Mouse (Mus musculus) liver, embryonic 11.5 days (tissue): ENCODE measurements around the gene Nol4l. TPM values are rescaled to one million over a fixed set of nuclear protein-coding genes. Genes with fewer than 3 reads are reported as not detected.

Source experiments
- ATAC-seq: fragments of 200-750 bp; cut with Nextera tagmentation; replicated peaks from 2 replicates; pipeline ENCODE4 v1.8.0; 2017; ENCODE audit warnings: moderate number of reproducible peaks, mild to moderate bottlenecking, moderate TSS enrichment, moderate library complexity; ENCODE audit not compliant: low FRiP score
- DNase-seq: peaks from one replicate; pipeline ENCODE4 v3.0.0-alpha.2; 2017; ENCODE audit warnings: low spot score
- H3K27ac ChIP-seq: fragments of 300-500 bp; sonication (generic); 2 replicates; pipeline ENCODE4 v1.5.1; 2014; ENCODE audit warnings: mild to moderate bottlenecking, low read depth, low read length, control low read depth
- H3K27me3 ChIP-seq: fragments of 300-500 bp; sonication (generic); replicated peaks from 2 replicates; pipeline ENCODE4 v1.6.1; 2014; ENCODE audit warnings: low read length, mixed read lengths; ENCODE audit not compliant: control insufficient read depth, insufficient read depth
- H3K36me3 ChIP-seq: fragments of 300-500 bp; sonication (generic); 2 replicates; pipeline ENCODE4 v1.6.1; 2014; ENCODE audit warnings: mild to moderate bottlenecking, low read length, moderate library complexity, mixed read lengths; ENCODE audit not compliant: control insufficient read depth, insufficient read depth
- H3K4me1 ChIP-seq: fragments of 300-500 bp; sonication (generic); replicated peaks from 2 replicates; pipeline ENCODE4 v1.6.1; 2014; ENCODE audit warnings: low read length, mixed read lengths; ENCODE audit not compliant: control insufficient read depth, insufficient read depth
- H3K4me2 ChIP-seq: fragments of 300-500 bp; sonication (generic); 2 replicates; pipeline ENCODE4 v1.6.1; 2014; ENCODE audit warnings: mild to moderate bottlenecking, control low read depth, moderate library complexity
- H3K4me3 ChIP-seq: fragments of 300-500 bp; sonication (generic); 2 replicates; pipeline ENCODE4 v1.5.1; 2014; ENCODE audit warnings: low read depth, low read length, control low read depth
- H3K9ac ChIP-seq: fragments of 300-500 bp; sonication (generic); 2 replicates; pipeline ENCODE4 v1.6.1; 2014; ENCODE audit warnings: low read depth, low read length, control low read depth
- H3K9me3 ChIP-seq: fragments of 300-500 bp; sonication (generic); 2 replicates; pipeline ENCODE4 v1.6.1; 2016; ENCODE audit warnings: low read length, inconsistent platforms, mixed read lengths; ENCODE audit not compliant: control insufficient read depth
- WGBS: fragments of 180-500 bp; shearing (Covaris S2); extraction: QIAGEN DNeasy Blood & Tissue Kit; methylation state at CpG from one replicate; pipeline ENCODE4 v1.1.7; 2014; 5-methylcytosine and 5-hydroxymethylcytosine counted together
- polyA plus RNA-seq: library from polyadenylated mRNA; unstranded; fragments of >200 nt; fragmentation: Nextera tagmentation; extraction: Ambion mirVana; gene quantifications from 2 replicates; pipeline ENCODE4 v1.2.1, GENCODE M21; 2014

Gene Nol4l
- polyA plus RNA-seq, 1 experiment from 2014 or later, result 15.8 TPM

- H3K4me1 ChIP-seq, result peaks cover 60% of the 10 kb centered on the region
- no peaks in the 10 kb centered on the region for H3K27me3 ChIP-seq
- ATAC-seq (no peak), DNase-seq (no peak)
- no peak overlapping the region for H3K27ac ChIP-seq
- no peaks in the 10 kb centered on the region for H3K9me3 ChIP-seq
- no peaks in the 10 kb centered on the region for H3K36me3 ChIP-seq
- no peak overlapping the region for H3K9ac ChIP-seq
- H3K4me2 ChIP-seq, result peak overlapping the region; percentile 41; the same call in 1 of the 2 replicates
- no peak overlapping the region for H3K4me3 ChIP-seq
- 60% methylated on average over 14 of the region's 14 CpGs for WGBS
Observed at GRCm38 (mm10) chr2:153548221-153548923, 18.6 kb upstream of the Nol4l start.

- Histone ChIP-seq H3K9ac (peak overlapping the region; percentile 57; the same call in 1 of the 2 replicates), H3K4me1 (peaks cover 68% of the 10 kb centered on the region), H3K27ac (peak overlapping the region; percentile 46; the same call in 1 of the 2 replicates), H3K27me3 (no peaks in the 10 kb centered on the region), H3K4me3 (no peak overlapping the region), H3K4me2 (peak overlapping the region; percentile 41), H3K9me3 (no peaks in the 10 kb centered on the region), H3K36me3 (no peaks in the 10 kb centered on the region)
- no peak for DNase-seq
- ATAC-seq, result no peak
- 60% methylated on average over 3 of the region's 3 CpGs for WGBS
Observed at GRCm38 (mm10) chr2:153547633-153548032, 17.9 kb upstream of the Nol4l start.

- H3K4me3 ChIP-seq, result no peak overlapping the region; the same call in 1 of the 2 replicates
- no peaks in the 10 kb centered on the region for H3K27me3 ChIP-seq
- H3K4me1 ChIP-seq, result peaks cover 74% of the 10 kb centered on the region
- H3K27ac ChIP-seq, result peak overlapping the region; percentile 57; the same call in 1 of the 2 replicates
- DNase-seq, result no peak
- WGBS, result 50% methylated on average over 4 of the region's 4 CpGs
- peak overlapping the region; percentile 57 for H3K9ac ChIP-seq
- no peaks in the 10 kb centered on the region for H3K36me3 ChIP-seq
- ATAC-seq, result 0 out of 2 replicates have a peak, but pooled peaks have one; percentile 40
- H3K9me3 ChIP-seq, result no peaks in the 10 kb centered on the region
- peak overlapping the region; percentile 41 for H3K4me2 ChIP-seq
Observed at GRCm38 (mm10) chr2:153546972-153547371, 17.2 kb upstream of the Nol4l start.

GRCm38 (mm10) chr2:153546471-153546870 is 16.7 kb upstream of the Nol4l start:
- H3K4me3 ChIP-seq, result no peak overlapping the region; the same call in 1 of the 2 replicates
- H3K4me2 ChIP-seq, result peak overlapping the region; percentile 41; the same call in 1 of the 2 replicates
- no peaks in the 10 kb centered on the region for H3K27me3 ChIP-seq
- peak overlapping the region; percentile 57 for H3K9ac ChIP-seq
- H3K4me1 ChIP-seq, result peaks cover 76% of the 10 kb centered on the region
- DNase-seq, result no peak
- H3K36me3 ChIP-seq, result no peaks in the 10 kb centered on the region
- no peaks in the 10 kb centered on the region for H3K9me3 ChIP-seq
- ATAC-seq, result no peak
- 37% methylated on average over 5 of the region's 5 CpGs for WGBS
- peak overlapping the region; percentile 57 for H3K27ac ChIP-seq

- no peaks in the 10 kb centered on the region for H3K36me3 ChIP-seq
- ATAC-seq, result no peak
- H3K27ac ChIP-seq, result peak overlapping the region; percentile 88
- H3K4me3 ChIP-seq, result no peak overlapping the region
- peak overlapping the region; percentile 49; the same call in 1 of the 2 replicates for H3K9ac ChIP-seq
- no peak for DNase-seq
- H3K4me1 ChIP-seq, result peaks cover 78% of the 10 kb centered on the region
- peak overlapping the region; percentile 45 for H3K4me2 ChIP-seq
- WGBS, result 57% methylated on average over 4 of the region's 4 CpGs
- no peaks in the 10 kb centered on the region for H3K27me3 ChIP-seq
- no peaks in the 10 kb centered on the region for H3K9me3 ChIP-seq
Observed at GRCm38 (mm10) chr2:153544771-153545170, 15.0 kb upstream of the Nol4l start.

GRCm38 (mm10) chr2:153543911-153544730 is 14.3 kb upstream of the Nol4l start:
- Histone ChIP-seq H3K9ac (peak overlapping the region; percentile 53), H3K4me1 (peaks cover 72% of the 10 kb centered on the region), H3K36me3 (no peaks in the 10 kb centered on the region), H3K9me3 (no peaks in the 10 kb centered on the region), H3K27me3 (no peaks in the 10 kb centered on the region), H3K4me2 (peak overlapping the region; percentile 45), H3K4me3 (no peak overlapping the region), H3K27ac (peak overlapping the region; percentile 88)
- 37% methylated on average over 8 of the region's 8 CpGs for WGBS
- DNase-seq, result no peak
- peak; percentile 78 for ATAC-seq

GRCm38 (mm10) chr2:153542936-153543668 is 13.3 kb upstream of the Nol4l start:
- Histone ChIP-seq H3K36me3 (no peaks in the 10 kb centered on the region), H3K27me3 (no peaks in the 10 kb centered on the region), H3K9me3 (no peaks in the 10 kb centered on the region), H3K27ac (peak overlapping the region; percentile 88), H3K4me1 (peaks cover 62% of the 10 kb centered on the region), H3K4me3 (no peak overlapping the region), H3K4me2 (peak overlapping the region; percentile 45), H3K9ac (peak overlapping the region; percentile 53; the same call in 1 of the 2 replicates)
- ATAC-seq (peak; percentile 74), DNase-seq (no peak)
- 56% methylated on average over 8 of the region's 8 CpGs for WGBS

- Histone ChIP-seq H3K4me3 (no peak overlapping the region), H3K4me1 (peaks cover 25% of the 10 kb centered on the region), H3K27ac (no peak overlapping the region), H3K36me3 (no peaks in the 10 kb centered on the region), H3K4me2 (no peak overlapping the region), H3K9me3 (0 out of 2 replicates have a peak, but pooled peaks cover 3% of the 10 kb centered on the region), H3K27me3 (no peaks in the 10 kb centered on the region), H3K9ac (no peak overlapping the region)
- DNase-seq (no peak), ATAC-seq (no peak)
- whole genome bisulfite sequencing, result 88% methylated on average over 3 of the region's 3 CpGs
Observed at GRCm38 (mm10) chr2:153538898-153539297, 9.1 kb upstream of the Nol4l start.
